Mouse (Mus musculus) cerebellum, adult 2 months (tissue): Measurements from ENCODE around the gene Mnt.

Experiments used
- CTCF ChIP-seq: fragments of 200-500 bp; IDR thresholded peaks from 2 replicates; pipeline ENCODE4 v1.5.1; 2011; ENCODE audit warnings: low read depth, mild to moderate bottlenecking, control low read depth, low read length, moderate library complexity, borderline replicate concordance; ENCODE audit not compliant: insufficient read depth
- POLR2A ChIP-seq: fragments of 200-500 bp; IDR thresholded peaks from 2 replicates; pipeline ENCODE4 v1.6.1; 2011; ENCODE audit warnings: low read length, control low read depth, borderline replicate concordance; ENCODE audit not compliant: insufficient read depth

DNA sequence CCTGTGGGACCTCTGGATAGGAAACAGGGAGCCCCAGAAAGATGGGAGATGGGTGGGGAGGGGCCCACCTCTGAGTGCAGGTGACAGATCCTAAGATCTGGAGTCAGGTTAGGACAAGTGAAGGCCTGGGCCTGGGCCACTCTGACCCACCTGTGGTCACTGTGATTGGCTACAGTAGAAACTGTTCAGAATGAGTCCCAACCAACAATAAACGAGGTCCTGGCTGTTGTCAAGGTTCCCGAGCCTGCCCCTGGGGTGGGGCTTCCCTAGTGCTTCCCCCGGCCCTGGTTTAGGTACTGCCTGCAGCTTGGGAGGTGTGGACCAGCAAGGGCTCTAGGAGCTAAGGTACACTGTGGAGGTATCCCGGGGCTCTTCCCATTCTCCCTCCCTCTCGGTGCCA lies 13.0 kb downstream of the Mnt start:
- TF ChIP-seq CTCF = no peak
- no peak for TF ChIP-seq POLR2A
